Mouse (Mus musculus) megakaryocyte-erythroid progenitor cell, adult 5-6 weeks (primary cell): Measurements from ENCODE around the gene Fam83e. TPM values are rescaled to one million over a fixed set of nuclear protein-coding genes. Genes with fewer than 3 reads are reported as not detected.

Experiments used
- ATAC-seq: replicated peaks from 2 replicates; pipeline ENCODE4 v1.8.0; 2016; ENCODE audit warnings: mild to moderate bottlenecking, inconsistent platforms; ENCODE audit not compliant: severe bottlenecking, poor library complexity, low FRiP score, low TSS enrichment
- total RNA-seq, 2 experiments: library from RNA; stranded (forward) in 1 of 2; stranded (reverse) in 1 of 2; fragments of 200-1000, 215-1000 nt in 1 of 2; fragments of >200 nt in 1 of 2; fragmentation: Nextera tagmentation in 1 of 2; gene quantifications; 2 replicates each; pipeline ENCODE4 v1.2.3; 2014 to 2017

The Fam83e gene
- total RNA-seq, 2 experiments from 2014 or later = 1.1 to 2.9 TPM

DNA sequence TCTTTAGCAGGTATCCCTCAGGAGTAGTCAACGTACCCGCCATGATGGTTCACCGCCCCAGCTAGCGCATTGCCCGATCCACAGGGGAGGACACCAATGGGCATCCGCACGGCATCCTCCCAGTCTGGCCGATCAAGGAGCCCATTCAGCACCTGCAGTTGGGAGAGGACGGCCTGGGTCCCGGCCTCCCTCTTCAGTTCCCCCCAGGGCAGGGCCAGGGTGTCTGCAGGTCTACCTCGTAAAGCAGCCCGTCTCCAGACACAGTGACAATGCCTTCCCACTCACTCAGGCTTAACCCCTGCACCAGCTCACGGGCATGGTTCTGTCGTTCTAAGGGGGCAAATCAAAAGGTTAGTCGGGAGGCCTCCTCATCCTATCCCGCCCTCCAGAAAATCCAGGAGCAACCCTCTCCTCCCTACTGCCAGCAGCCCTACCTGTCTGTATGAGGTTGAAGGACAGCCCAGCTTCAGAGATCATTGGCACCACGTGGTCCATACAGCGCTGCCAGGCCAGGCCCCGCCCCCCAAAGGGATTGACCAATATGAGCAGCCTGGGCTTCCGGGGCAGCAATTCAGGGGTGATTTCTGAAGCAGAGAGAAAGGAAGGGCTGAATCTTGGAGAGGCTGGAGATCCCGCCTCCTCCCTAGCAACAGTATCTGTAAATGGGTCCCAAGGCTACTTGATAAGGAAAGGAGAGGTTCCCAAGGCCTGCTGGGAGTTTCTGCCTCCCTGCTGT is 8.8 kb upstream of the Fam83e start:
- ATAC-seq = no peak

DNA sequence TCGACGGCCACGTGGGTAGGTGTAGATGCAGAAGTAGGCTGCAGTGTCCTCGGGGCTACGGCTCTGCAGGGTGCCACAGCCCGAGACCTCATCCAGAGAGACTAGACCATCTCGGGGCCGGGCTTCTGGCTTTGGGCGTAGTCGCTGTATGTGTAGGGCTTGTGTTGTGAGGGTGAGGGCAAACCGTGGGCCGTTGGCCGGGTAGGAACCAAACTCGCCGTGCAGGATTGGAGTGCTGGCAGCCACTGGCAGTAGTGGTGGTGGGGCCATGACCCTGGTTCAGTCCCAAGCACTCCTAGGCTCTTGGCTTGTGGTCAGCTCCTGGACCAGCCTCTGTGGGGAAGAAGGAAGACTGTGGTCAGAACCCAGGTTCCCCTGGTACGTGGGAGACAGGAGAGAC is 7.6 kb upstream of the Fam83e start:
- no peak for ATAC-seq

DNA sequence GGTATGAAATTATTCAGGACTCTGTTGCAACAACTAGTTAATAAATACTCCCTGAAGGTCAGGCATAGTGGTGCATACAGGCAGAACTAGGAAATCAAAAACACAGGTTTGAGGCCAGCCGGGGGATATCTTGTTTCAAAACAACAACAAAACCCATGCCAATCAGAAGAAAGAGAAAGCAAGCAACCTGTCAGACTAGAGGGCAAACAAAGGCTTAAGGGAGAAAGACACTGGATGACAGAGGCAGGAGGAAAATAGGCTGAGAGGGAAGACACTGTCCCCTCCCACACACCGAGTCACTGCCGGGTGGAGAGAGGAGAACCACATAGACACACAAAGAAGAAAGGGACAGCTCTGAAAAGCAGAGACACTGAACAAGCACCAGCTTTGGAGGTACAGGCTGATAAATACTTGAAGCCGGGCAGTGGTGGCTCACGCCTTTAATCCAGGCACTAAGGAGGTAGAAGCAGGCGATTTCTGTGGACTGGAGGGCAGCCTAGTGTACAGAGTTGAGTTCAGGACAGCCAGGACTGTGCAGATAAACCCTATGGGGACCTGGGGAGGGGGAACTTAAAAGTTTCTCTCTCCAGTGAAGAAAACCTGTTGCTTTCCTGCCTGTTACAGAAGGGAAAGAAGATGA is 7.0 kb upstream of the Fam83e start:
- ATAC-seq = no peak

DNA sequence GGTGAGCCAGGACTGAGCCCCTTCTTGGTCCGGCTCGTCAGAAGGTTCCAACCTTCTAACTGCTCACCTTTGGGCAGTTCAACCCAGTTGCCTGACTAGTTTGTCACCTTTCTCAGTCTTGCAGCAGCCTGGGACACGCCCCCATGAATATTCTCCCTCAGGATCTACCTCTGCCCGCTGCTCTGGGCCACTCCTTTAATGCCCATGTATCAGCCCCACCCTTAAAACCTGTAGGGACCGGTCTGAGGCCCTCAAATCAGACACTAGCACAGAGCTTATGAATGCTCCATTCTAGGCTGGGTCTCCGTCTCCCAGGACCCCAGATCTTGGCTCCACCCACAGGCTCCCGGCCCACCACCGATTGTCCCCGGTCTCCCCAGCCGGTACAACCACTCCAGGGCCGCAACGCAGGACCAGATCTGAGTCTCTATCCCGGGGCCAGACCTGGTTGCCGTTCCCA is 6.4 kb upstream of the Fam83e start:
- peak; percentile 1 for ATAC-seq

DNA sequence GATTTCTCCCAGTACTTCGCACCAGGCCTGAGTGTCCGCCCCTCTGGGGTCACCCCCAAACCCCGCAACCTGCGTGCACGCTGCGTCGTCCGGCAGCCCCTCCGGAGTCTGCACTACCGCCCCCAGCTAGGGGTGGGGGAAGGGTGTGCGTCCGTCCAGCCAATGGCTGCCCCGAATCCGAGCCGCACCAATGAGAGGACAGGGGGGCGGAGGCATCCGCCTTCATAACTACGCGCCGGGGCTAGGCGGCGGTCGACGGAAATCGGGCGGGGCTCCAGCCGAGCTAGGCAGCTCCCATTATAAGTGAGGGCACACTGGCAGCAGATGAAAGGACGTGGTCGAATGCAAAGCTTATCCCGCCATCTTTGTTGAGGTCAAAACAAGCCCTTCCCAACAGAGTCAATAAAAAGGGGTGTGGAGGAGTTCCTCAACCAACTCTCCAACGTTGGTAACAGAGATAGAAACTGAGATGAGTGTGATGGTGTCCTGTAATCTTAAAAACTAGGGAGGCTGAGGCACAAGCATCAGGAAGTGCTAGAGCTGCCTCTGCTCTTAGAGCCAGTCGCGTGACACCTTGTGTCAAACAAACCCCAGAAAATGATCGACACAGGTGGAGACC is 5.8 kb upstream of the Fam83e start, which contains the start of gene Rpl18:
Gene Rpl18 (plus strand): TSS at position 368 of the 619 bp plus-strand sequence.
- ATAC-seq = peak; percentile 81

DNA sequence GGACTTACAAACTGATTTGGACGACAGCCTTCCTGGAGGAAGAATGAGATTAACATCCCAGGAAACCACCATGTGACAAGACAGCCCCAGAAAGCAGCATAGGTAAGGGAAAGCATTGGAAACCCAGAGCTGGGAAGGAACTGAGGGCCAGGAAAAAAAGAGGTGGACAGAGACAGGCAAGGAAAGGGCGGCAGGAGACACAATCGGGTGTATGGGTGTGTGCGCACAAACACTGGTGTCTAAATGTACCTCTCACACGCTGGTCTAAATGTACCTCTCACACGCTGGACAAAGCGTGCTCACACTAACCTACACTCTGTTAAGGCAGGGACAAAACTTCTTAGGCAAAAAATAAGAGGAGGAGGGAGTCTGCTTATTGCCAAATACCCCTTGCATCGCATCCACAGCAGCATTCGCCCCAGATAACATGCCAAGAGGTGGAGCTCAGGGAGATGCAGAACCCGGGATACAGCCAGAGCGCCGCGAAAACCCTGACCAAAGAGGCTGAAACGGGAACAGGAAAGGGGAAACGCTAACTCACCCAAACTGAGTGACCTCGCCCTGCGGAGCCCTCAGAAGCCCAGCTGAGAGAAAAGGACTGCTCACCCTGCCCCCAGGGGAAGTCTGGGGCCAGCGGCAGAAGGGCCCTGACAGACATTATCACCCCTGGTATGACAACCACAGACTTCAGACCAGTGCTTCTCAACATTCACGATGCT is 5.1 kb upstream of the Fam83e start:
- no peak for ATAC-seq

DNA sequence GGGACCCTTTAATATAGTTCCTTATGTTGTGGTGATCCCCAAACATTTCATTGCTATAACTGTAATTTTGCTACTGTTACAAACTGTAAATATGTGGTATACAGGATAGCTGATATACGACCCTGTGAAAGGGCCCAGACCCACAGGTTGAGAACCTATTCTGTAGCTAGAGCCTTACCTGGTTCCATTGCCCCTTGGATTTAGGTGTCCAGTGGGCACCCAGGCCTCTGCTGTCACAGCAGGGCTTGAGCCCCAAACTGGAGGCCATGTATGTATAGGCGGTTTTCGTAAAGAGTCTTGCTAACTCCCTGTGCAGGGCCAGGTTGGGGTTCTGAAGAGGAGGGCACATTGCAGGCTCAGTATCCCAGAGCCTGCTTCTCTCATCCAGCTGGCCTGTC is 4.6 kb upstream of the Fam83e start:
- no peak for ATAC-seq

DNA sequence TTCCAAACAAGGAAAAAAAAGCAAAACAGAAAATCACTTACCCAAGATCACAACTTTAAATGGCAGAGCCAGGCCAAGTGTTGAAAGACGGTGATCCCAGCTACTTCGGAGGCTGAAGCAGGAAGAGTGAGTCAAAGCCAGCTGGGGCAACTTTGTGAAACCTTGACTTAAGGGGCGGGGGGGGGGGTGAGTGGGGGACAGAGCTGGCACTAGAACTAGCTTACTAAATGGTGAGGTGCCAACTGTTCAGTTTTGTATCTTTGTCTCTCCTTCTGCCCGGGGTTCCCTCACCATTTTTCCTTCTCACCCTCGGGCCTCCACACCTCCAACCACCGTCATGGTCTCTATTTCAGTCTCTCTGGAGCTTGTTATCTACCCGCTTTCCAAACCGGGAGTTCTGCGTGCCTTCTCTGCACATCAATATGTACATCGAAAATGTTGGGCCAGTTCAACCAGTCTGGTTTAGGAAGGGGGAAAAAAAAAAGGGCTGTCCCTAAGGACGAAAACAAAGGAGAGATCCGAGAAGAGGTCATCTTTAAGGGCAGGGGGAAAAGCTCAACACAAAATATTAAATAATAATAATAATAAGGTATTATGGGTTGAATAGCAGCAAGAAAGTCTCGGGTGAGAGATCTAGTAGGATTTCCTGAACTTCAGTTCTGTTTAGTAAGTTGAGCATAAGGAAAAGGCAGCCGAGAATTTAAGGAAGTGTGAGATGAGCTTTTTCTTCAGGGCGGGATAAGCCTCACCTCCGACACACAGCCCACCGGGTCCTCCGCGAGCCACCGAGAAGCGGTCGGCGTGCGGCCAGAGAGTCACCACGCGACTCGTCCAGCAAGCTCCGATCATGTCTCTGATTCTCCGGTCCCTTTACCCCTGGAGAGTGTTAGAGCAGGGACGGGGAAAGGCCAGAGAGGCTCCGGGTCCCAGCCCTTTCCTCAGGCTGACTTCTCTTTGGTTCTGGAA is 3.8 kb upstream of the Fam83e start:
- ATAC-seq = peak; percentile 3

DNA sequence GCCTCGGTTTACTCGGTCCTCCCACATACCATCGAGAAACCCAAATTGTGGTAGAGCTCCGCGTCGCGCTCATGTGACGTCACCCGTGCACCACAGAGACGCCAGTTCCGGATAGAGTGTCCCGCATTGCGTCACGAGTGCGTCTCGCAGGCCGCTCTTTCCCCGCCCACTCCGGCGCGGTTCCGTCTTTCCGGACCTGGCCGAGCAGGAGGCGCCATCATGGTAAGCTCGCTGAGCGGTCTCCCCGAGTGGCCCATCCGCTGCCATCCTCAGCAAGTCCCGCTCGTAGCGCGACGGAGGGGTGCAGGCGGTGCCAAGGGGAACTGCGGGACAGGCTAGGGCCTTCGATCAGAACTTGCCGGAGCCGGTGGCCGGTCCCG is 3.1 kb upstream of the Fam83e start, which contains the start of gene Sphk2:
Gene Sphk2 (minus strand): TSS at position 85 of the 380 bp plus-strand sequence.
- peak; percentile 63 for ATAC-seq

DNA sequence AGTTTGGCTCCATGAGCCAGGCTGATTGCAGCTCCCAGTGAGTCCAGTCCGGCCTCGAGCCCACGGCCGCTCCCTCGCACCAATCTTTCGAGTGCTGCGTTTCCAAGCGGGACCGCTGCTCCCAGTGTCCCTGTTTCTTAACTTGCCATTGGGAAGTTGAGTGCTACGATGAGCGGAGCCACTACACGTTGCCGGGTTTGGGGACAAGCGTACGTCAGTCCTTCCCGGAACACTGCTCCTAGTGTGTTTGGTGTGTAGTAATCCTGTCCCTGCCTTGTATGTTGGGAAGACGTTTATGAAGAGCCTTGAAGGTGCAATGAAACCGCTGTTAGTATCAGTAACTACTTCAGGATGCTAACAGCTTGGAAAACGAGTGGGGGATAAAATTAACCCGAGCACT is 2.7 kb upstream of the Fam83e start:
- no peak for ATAC-seq

DNA sequence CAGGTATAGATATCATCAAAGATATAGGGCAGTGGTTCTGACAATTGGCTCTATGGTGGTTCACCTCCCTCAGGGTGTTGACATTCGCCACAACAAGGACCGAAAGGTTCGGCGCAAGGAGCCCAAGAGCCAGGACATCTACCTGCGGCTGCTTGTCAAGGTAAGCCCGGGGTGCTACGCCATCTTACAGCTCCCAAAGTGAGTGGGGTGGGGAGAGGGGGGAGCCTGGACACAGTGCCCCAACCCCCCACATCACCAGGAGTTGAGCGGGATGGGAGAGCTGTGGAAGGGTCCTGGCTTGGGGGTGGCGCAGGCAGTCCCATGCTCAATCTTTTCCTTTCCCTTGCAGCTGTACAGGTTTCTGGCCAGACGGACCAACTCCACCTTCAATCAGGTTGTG is 1.8 kb upstream of the Fam83e start:
- no peak for ATAC-seq

DNA sequence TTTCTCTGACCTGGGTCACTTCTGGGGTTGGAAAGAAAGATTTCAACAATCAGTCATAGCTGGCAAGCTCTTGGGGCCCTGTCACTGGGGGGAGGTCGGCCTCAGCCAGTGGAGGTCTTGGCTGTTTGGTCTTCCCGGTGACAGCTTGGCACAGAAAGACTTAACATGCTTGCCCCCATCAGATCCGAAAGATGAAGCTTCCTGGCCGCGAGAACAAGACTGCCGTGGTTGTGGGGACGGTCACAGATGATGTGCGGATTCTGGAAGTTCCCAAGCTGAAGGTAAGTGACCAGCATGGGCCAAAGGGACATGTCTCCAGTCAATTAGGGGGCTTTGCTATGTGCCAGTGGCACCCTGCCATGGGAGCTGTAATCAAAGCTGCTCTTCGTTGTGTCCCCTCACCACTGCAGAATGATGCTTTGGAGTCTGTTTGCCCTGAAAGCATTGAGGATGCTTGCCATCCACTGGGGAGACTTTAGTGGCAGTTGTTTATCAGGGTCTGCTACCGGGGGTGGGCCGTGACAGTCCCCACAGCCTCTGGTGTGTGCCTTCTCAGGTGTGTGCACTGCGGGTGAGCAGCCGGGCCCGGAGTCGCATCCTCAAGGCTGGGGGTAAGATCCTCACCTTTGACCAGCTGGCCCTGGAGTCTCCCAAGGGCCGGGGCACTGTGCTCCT is 1.1 kb upstream of the Fam83e start:
- no peak for ATAC-seq

DNA sequence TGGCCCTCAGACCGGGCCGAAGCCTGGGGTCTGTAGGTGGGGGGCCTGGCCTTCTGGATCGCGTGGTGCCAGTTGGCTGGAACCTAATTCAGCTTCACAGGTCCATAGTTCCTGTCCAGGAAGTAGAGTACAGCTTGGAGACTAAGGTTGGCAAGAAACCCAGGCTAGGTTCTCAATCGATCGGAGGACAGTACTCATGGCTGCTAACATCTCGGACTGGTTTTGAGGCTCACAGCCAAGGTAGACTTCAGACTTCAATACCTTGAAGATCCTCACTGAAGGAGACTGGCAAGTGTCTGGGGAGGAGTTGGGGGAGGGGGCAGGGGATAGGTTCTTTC is 191 bp downstream of the Fam83e start:
- ATAC-seq = no peak

DNA sequence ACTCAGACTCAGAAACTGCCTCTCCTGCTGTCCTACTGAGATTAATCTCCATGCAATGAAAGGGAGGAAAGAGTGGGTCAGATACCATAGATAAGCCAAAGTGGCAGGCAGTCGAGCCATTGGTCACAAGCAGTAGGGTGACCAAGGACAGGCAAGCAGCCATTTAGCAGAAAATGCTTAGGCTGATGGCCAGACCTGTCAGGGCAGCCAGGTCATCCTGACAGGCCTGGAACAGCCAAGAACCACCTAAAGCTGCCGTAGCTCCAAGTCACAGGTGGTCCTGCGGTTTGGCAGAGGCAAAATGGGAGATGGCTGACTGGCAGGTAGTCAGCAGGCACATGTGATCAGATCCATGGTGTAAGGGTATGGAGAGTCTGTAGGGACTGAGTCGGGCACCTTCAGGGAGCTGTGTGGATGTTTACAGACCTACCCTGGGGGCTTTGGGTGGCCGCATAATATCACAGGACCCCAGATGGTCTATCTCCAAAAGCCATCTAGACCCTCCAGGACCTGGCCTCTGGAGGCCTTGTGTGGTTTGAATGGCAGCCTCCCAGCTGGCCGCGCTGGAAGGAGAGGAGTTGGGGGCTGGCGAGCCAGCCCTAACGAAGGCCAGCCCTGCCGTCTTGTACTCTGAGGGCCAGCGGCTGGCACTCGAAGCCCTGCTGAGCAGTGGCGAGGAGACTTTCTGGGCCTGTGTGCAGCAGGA is 783 bp downstream of the Fam83e start:
- no peak for ATAC-seq

DNA sequence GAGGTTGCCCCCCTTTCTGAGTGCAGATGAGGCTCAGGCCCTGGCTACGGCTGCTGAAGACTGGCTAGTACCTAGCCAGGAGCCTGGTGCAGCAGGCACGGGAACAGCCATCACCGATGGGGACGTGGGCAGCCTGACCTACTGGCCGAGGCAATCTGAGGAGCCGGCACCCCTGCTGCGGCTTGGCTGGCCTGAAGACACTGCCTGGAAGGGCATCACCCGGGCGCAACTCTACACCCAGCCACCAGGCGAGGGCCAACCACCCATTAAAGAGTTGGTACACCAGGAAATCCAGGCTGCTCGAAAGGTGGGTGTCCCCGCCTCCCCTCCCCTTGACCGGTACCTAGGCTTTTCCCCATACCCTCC is 1.3 kb downstream of the Fam83e start:
- no peak for ATAC-seq

DNA sequence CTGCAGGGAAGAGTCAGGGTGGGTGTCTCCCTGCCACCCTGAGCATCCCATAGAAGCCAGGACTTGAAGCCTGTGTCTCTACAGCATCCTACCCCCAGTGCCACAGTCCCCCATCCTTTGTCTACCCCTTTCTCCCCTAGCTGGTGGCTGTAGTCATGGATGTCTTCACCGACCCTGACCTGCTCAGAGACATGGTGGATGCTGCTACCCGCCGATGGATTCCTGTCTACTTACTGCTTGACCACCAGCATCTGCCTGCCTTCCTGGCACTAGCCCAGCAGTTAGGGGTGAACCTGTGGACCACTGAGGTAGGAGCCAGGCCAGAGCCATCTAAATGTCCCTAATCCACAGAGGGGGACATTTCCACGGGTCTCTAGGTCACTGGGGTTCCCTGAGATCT is 2.3 kb downstream of the Fam83e start:
- no peak for ATAC-seq

DNA sequence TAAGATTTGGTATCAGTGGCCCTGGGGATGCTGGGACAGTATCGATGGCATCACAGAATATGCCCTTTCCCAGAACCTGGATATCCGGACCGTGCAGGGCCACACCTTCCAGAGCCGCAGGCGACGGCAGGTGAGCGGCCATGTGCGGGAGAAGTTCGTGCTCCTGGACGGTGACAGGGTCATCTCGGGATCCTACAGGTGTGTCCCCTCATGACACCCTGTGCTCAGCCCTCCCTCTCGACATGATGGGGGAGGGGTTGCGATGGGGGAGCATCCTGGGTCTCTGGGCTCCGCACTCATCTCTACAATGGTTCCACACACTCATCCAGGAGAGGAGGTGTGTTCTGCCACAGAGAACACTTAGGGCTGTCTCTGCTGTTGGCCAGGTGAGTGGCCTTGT is 2.8 kb downstream of the Fam83e start:
- ATAC-seq = no peak

DNA sequence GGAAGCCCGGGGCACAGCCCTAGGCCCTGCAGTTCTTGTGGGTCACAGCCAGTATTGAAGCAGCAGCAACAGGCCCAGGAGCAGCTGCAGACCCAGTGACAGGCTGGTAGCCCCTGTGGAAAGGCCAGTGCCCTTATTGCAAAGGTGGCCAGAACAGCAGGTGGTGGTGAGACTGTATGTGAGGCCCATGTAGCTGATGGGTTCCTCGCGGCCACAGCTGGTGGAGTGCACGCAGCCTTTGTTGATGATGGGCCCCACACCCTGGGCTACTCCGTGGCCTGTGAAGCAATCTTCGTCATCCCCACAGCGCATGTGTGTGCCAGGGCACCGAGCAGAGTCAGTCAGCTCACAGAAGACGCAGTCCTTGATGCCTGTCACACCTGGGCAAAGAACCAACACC is 4.1 kb downstream of the Fam83e start:
- no peak for ATAC-seq
